Mouse (Mus musculus) cortical plate, adult 2 months (tissue): ENCODE data around the gene Abcb5.

Experiments used
- CTCF ChIP-seq: fragments of 200-500 bp; IDR thresholded peaks from 2 replicates; pipeline ENCODE4 v1.5.1; 2011; ENCODE audit warnings: mild to moderate bottlenecking, control low read depth, low read length; ENCODE audit not compliant: insufficient read depth; ENCODE audit errors: extremely low read depth
- POLR2A ChIP-seq: fragments of 200-500 bp; IDR thresholded peaks from 2 replicates; pipeline ENCODE4 v1.6.1; 2011; ENCODE audit warnings: mild to moderate bottlenecking, low read length, control low read depth; ENCODE audit not compliant: insufficient read depth; ENCODE audit errors: extremely low read depth

- TF ChIP-seq CTCF (no peak), POLR2A (no peak)
Measured at GRCm38 (mm10) chr12:118846221-118846620, 120.0 kb downstream of the Abcb5 start, which contains the start of gene Sp8.
